Mouse (Mus musculus) common myeloid progenitor, adult 5-6 weeks (primary cell): Measurements from ENCODE around the gene Slc16a1. TPM values are rescaled to one million over a fixed set of nuclear protein-coding genes. Genes with fewer than 3 reads are reported as not detected.
A peak's percentile ranks its signal among the peaks of the same experiment; 100 is the strongest.

Experiments used
- ATAC-seq: replicated peaks from 2 replicates; pipeline ENCODE4 v1.8.0; 2016; ENCODE audit warnings: low read depth, mild to moderate bottlenecking, moderate TSS enrichment, inconsistent platforms; ENCODE audit not compliant: poor library complexity, severe bottlenecking
- total RNA-seq: library from RNA; stranded (forward); fragments of 200-1000, 187-1606 nt; gene quantifications from 2 replicates; pipeline ENCODE4 v1.2.3, GENCODE M21; 2017

The Slc16a1 gene
- total RNA-seq, 1 experiment from 2014 or later, result 85.1 TPM

DNA sequence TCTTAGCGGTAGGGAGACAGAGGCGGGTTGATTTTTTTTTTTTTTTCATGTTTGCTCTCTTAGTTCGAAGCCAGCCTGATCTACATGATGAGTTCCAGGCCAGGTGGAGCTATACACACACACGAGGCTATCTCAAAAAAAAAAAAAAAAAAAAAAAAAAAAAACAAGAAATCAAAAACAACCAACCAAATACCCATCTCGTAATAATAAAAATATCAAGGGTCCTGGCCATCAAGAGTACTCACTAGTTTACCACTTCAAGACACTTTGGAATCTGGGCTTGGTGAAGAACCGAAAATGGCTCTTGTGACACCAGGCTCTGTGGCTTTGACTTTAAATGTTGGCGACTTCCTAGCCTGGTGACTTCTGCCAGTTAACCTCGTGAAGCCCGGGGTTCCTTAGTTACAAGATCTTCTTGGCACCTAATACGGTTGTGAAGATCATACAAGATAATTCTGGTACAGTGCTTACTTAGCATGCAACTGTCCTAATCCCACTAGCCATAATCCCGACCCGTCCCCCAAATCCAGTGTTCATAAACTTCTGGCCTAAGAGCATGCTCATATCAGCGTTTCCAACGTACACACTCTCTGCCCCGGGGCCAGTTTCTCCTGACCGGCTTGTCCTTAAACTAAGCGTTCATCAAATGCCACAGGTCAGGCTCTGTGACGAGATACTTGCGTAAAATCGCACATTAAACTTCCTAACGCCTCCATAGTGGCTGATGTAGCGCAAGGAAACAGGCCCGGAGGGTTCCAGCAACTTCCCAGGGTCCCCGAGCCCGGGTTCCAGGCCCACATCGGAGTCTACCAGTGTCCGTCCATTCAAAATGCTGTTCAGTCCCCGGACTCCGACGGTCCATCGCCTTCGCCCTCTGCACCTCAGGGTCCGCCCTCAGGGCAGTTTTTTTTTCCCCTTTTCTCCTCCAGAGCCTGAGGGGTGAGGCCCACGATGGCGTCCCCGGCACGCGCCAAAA is 753 bp upstream of the Slc16a1 start:
- ATAC-seq, result peak; percentile 34

DNA sequence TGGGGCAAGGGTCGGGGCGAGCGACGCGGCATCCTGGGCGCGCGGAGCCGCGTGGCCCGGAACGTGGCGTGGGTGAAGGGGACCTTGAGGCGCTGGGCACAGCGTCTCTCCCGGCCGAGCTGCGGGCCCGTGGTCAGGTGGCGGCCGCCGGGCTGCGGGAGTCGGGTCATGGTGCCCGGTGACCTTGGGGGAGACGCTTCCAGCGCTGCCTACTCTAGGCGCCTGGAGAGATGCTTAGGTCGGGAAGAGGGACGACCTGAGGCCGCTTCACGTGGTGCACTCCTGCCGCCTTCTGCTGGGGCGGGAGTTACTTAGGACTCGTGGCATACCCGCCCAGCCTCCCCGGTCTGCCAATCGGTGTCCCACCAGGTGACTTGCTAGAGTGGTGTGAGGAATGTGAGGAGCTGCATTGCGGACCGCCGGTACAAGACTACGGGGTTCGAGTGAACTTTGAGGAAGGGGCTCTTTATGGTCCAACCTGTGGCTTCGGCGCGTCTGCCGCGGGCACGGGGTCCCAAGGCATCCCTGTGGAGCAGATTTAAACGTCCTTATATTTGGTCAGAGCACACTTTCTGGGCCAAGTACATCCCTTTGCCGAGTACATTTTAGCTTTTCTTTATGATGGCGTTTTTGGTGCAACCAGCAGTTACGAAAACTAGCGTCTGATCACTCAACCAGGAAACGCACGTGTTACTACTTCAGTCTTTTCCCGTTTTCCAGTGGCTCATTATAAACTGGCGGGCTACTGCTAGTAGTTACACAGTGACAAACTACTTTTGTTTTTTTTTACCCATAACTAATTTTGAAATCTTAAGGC is 672 bp downstream of the Slc16a1 start:
- ATAC-seq, result peak; percentile 41

DNA sequence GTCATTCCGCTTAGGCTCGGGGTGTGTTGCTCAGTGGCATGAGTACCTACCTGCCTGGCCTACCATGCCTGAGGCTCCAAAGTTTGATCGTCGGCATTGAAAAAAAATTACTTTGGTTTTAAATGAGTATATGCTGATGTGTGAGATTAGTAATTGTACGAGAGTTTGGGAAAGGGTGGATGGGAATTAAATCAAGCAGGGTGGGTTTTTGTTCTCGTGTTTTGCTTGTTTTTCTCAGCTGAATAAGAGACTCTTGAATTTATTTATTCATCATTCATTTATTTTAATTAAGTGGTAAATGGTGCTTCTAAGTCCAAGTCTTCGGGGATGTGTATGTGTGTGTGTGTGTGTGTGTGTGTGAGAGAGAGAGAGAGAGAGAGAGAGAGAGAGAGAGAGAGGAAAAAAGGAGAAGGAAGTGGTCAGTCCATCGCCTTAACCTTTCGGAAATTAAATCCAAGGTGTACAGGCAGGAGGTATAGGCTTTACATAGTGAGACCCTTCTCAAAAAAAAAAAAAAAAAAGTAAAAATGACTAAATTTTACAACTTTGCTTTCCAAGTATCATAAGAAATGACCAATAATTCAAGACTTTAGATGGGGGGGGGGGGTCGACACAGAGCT is 1.4 kb downstream of the Slc16a1 start:
- ATAC-seq, result no peak

DNA sequence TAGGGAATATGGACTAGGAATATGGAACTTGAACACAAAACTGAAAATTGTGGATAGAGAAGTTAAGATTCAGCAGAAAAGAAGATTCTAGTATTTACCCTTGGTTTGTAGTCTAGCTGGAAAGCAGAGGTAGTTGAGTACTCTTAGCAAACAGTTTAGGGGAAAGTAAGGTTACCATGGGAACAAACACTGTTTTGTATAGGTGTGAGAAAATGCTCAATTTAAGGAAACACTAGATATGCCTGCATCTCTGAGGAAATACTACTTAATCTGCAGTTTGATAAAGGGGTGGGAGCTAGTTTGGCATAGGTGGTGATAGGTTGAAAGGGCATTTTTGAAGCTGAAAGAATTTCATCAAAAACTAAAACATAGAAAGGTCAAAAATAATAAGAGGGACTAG is 2.4 kb downstream of the Slc16a1 start:
- ATAC-seq, result no peak

DNA sequence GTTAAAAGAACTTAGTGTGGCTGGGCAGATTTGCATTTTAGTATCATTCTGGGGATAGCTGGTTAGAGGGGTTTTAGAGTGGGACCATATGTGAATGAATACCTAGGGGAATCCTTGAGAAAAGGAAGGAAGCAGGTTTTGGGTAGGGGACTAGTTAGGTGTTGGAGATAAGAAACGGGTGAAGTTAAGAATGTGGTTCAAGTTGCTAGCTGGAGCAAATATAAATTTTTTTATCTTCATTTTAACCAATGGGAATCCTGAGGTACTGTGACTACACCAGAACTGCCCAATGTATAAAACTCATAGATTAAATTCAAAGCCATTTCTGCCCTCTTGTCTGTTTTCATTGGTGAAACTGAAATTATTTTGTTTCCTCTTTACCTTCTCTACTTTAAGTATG is 2.8 kb downstream of the Slc16a1 start:
- no peak for ATAC-seq

DNA sequence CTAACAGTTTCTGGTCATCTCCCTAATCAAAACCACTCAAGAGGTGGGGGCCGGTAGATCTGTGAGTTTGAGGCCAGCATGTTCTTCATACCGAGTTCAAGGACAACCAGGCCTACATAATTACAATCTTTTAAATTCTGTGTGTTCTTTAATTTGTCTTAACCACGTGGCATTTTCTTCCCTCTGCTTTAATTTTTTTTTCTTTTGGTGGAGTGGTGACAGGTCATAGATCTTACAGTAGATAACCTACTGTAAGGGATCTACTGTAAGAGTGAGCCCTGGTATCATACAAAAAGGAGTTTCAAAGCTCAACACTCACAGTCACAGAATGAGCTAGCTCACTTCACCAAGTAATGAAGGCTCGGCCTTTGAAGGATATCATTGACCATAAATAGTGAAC is 4.6 kb downstream of the Slc16a1 start:
- ATAC-seq, result no peak

DNA sequence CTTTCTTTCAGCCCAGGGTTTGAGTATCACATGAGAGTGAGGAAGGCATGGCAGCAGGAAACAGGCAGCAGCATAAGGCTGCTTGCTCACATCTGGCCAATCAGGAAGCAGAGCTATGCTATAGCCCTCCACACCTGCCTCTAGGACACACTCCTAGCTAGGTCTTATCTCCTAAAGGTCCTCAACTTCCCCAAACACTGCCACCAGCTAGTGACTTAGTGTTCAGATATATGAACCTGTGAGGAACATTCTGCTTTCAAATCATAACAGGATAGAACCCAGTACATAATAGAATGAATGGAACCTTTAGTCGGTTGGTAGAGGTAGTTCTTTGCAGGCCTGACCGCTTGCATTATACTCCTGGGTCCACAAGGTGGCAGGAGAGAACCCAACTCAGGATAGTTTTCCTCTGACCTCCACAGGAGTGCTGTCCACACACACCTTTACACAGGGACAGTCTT is 5.4 kb downstream of the Slc16a1 start:
- peak; percentile 63 for ATAC-seq

DNA sequence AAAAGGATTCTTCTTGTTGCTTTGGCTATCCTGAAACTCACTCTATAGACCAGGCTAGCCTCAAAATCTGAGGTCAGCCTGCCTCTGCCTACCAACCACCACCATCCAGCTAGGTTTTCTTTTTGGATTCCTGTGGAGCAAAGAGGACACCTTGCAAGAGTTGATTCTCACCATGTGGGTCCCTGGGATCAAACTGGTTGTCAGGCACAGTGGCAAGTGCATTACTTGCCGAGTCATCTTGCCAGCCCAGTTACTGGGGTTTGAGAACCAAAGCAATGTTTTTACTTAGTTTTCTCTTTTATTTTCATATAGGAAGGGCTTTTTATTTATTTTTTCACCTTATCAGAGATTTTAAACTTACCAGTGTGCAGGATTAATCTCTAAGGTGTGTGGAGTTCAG is 5.9 kb downstream of the Slc16a1 start:
- no peak for ATAC-seq

DNA sequence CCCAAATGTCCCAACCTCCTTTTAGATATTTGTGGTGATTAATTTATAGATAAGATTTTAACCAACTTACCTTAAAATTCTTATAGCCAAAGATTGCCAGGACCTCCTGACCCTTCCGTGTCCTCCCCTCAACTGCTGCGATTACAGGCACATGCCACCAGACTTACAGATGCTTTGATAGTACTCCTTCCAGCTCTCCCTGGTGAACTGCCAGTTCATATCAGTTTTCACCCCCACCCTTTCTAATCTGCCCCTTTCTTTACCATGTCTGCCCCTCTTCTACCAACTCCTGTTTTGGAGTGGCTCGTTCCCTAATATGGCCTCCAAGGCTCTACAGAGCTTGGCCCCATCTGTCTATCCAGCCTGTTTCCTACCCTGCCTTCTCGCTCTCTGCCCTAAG is 15.8 kb downstream of the Slc16a1 start:
- ATAC-seq, result no peak

DNA sequence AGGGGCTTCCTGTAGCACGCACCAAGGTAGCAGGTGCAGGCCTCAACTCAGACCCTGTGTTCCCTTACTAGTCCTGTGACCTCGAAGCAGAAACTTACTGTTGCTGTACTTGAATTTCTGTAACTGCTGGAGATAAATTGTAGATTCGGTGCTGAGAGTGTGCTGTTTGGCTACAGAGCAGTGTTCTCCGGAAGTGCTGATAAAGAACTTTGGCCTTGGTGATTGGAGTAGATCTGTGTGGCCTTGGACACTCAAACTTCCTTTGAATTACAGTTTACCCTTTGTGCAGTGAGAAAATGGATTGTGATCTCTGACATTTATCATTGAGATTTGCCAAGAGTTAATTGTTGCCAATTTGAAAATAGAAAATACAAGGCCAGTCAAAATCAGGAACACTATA is 16.5 kb downstream of the Slc16a1 start:
- ATAC-seq, result no peak

DNA sequence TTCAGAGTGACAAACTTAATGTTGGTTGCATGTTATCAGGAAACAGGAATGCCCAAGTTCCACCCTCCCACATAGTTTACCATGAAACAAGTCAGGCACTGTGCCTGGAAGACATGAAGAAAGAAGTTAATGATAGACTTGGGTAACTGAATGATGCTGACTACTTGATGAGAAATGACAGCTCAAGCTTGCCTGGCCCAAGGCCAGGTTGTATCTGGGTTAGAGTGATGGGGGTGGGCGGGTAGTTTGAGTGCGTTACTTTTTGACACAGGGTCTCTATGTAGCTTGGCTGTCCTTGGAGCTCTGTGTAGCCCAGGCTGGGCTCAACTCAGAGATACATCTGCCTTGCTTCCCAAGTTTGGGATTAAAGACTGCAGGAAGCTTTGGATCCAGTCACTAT is 20.2 kb downstream of the Slc16a1 start:
- ATAC-seq, result no peak

DNA sequence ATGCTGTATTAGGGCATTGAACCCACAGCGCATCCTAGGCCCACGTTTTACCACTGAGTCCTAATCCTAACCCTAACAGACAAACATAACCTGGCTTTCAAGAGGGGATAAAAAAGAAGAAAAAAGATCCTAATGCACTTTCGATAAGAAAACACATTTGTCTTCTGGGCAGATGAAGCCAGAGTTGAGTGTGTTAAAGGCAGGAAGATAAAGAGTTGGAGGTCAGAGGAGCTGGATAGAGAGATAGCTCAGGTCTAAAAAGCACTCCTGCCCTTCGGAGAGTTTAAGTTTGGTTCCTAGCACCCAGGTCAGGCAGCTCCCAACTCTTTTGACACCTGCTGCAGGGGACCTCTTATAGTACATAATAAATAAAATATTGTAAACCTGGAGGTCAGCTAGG is 21.3 kb downstream of the Slc16a1 start:
- no peak for ATAC-seq

DNA sequence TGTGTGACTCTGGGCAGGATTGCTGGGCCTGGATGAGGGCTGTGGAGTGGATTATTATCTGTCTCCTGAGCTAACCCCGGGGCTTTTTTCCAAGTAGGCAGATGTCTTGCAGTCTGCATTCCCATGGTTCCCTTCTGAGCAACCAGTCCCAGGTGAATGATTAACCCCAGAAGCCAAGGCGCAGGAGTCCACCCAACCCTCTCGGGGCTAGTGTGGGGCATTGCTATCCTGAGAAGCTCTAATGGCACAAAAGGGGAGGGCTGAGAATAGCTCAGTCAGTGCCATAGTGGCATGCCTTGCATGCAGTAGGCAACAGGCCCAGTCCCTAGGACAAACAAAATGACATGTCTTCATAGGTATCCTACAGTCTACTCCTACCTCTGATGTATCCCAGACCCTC is 22.1 kb downstream of the Slc16a1 start:
- no peak for ATAC-seq

DNA sequence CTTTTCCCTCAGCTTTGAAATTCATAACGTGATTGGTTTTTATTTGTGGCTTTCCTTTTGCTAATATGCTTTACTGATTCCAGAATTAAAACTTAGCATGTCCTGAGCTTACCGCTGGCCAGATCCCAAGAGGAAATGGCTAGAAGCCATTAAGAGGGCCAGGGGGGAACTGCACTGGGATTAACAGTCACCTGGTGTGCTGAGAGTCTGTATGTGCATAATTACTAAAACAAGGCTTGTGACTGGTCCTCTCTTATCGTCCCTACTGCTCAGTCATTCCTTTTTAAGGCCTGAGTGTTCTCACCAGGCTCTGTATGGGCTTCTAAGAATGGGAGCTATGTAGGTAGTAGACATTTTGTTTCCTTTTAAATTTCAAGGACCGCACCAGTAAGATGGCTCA is 23.5 kb downstream of the Slc16a1 start:
- no peak for ATAC-seq

DNA sequence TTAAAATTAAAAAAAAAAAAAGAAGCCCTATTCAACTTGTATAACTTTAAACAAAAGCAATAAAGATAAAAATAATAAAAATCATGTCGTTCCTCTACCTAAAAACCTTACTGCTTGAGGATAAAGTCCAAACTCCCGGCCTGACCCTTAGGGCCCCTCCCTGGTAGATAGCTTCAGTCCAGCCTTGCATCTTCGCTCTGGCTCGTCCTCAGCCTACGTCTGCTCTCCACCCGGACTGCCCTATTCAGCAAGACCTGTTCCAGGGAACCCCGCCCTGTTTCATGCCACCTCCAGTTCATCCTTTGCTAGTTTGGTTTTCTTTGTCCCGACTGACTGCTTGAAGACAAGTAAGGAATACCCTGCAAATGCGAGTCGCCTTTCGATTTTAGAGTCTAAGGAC is 24.5 kb downstream of the Slc16a1 start:
- no peak for ATAC-seq

DNA sequence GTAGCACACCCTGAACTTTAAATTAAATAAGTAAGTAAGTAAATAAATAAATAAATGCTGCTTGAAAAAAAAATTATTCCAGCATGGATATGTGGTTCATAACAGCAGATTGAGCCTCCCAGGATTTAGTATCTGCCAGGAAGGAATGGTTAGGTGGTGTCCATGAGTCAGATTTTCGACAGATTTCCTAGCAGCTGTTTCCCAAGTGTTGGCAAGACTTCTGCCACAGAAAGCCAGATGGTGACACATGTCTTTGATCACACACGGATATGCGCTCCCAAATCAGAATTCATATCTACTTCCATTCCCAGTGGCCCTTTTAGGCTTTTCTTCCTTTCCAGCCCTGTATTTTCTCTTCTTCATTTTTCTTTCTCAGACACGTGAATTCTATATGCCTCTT is 28.5 kb downstream of the Slc16a1 start:
- ATAC-seq, result no peak

DNA sequence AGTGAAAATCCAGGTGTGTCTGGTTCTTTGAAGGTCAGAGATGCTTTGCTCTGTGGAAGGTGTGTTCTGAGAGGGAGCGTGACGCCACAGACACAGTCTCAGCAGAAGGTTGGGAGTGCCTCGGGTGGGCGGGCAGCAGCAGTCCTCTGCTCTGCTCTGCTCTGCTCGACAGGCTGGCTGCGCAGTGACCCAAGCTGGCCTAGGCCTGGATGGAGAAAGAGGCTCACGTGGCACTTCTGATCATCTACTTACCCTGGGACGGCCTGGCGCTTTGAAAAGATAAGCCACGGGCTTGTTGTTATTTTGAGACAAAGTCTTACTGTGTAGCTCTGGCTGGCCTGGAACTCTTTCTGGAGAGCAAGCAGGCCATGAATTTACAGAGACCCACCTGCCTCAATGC is 29.0 kb downstream of the Slc16a1 start:
- ATAC-seq, result no peak

DNA sequence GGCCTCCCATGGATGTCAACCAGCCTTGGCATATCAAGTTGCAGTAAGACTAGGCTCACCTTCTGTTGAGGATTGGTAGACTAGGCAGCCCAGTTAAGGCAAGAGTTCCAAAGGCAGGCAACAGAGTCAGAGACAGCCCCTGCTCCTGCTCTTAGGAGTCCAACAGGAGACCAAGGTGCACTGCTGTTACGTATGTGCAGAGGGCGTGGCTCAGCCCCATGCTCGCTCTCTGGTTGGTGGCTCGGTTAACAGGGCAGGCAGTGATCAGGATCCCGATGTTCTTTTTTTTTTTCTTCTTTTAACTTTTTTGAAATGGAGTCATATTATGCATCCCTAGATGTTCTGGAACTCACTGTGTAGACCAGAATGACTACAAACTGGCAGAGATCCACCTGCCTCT is 30.5 kb downstream of the Slc16a1 start:
- ATAC-seq, result no peak

DNA sequence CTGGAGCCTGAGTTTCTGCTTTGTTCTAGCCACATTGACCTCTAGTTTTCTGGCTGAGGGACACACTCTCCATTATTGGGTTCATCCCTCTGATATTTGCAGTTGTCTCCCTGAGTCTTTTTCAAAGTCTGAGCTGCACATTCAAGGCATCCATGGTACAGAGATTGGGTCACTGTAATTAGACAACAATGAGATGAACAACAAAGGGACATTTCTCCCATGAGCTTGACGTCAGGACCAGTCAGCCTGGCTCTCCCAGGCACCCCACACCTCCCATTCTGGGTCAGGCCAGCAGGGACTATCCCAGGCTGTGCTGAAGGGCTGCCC is 31.4 kb downstream of the Slc16a1 start:
- ATAC-seq, result no peak

DNA sequence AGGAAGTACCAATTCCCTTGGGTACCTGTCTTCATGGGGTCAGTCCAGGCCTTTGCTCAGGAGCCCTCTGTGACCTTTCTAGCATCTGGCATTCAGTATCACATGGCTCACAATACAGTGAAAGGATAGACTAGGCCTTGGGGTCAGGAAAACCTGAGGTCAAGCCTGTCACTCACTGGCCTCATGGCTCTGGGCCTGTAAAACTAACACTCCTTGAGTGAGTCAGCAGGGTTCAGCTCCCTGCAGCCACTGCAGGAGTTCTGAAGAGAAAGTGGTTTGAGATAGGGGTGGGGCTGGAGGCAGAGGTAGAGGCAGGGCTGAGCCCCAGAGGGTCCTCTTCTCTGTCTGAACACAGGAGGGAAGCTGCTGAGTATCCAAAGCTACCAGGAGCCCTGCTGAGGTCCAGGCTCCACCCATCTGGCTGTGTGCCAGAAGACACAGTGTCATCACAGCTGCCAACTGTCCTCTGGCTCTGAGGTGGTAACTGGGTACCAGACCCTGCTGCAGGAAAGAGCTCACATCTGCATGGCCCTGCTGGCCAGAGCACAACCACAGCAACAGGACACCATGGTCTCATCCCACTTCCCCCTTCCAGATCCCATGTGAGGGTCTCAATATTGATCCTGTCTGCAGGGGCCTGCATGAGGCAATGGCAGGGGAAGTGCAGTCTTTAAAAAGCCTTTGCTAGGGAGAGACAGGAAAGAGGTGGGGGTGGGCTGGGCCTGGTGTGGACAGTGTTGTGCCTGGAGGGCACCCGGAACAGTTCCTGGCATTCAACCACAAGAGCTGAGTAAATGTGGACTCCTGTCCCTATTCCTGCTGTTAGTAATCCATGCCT is 31.9 kb downstream of the Slc16a1 start:
- ATAC-seq, result peak; percentile 79
